Mouse (Mus musculus) midbrain, embryonic 13.5 days (tissue): ENCODE data around the gene Dstyk. TPM values are rescaled to one million over a fixed set of nuclear protein-coding genes. Genes with fewer than 3 reads are reported as not detected.

ENCODE experiments used
- ATAC-seq: fragments of 200-750 bp; cut with Nextera tagmentation; 2 replicates; pipeline ENCODE4 v1.8.0; 2017; ENCODE audit warnings: mild to moderate bottlenecking, moderate TSS enrichment, moderate library complexity
- H3K27ac ChIP-seq: fragments of 300-500 bp; sonication (generic); 2 replicates; pipeline ENCODE4 v1.5.1; 2015; ENCODE audit warnings: inconsistent platforms, mild to moderate bottlenecking, moderate library complexity
- H3K27me3 ChIP-seq: fragments of 300-500 bp; sonication (generic); 2 replicates; pipeline ENCODE4 v1.6.1; 2015; ENCODE audit warnings: mild to moderate bottlenecking, inconsistent platforms
- H3K36me3 ChIP-seq: fragments of 300-500 bp; sonication (generic); 2 replicates; pipeline ENCODE4 v1.6.1; 2015; ENCODE audit warnings: mild to moderate bottlenecking, inconsistent platforms
- H3K4me1 ChIP-seq: fragments of 300-500 bp; sonication (generic); replicated peaks from 2 replicates; pipeline ENCODE4 v1.6.1; 2015; ENCODE audit warnings: inconsistent platforms
- H3K4me2 ChIP-seq: fragments of 300-500 bp; sonication (generic); replicated peaks from 2 replicates; pipeline ENCODE4 v1.6.1; 2015; ENCODE audit warnings: moderate library complexity, mild to moderate bottlenecking, inconsistent platforms
- H3K4me3 ChIP-seq: fragments of 300-500 bp; sonication (generic); replicated peaks from 2 replicates; pipeline ENCODE4 v1.5.1; 2015; ENCODE audit warnings: mild to moderate bottlenecking, inconsistent platforms
- H3K9ac ChIP-seq: fragments of 300-500 bp; sonication (generic); replicated peaks from 2 replicates; pipeline ENCODE4 v1.6.1; 2015; ENCODE audit warnings: mild to moderate bottlenecking, inconsistent platforms
- H3K9me3 ChIP-seq: fragments of 300-500 bp; sonication (generic); 2 replicates; pipeline ENCODE4 v1.6.1; 2016; ENCODE audit warnings: mild to moderate bottlenecking, inconsistent platforms
- WGBS: fragments of 180-500 bp; shearing (Covaris S2); methylation state at CpG from one replicate; pipeline ENCODE4 v1.1.7; 2015; 5-methylcytosine and 5-hydroxymethylcytosine counted together
- polyA plus RNA-seq: library from polyadenylated mRNA; unstranded; fragments of >200 nt; fragmentation: Nextera tagmentation; extraction: Ambion mirVana; gene quantifications from 2 replicates; pipeline ENCODE4 v1.2.1, GENCODE M21; 2015

Gene Dstyk
- polyA plus RNA-seq, 1 experiment from 2014 or later, result 12.9 TPM

DNA sequence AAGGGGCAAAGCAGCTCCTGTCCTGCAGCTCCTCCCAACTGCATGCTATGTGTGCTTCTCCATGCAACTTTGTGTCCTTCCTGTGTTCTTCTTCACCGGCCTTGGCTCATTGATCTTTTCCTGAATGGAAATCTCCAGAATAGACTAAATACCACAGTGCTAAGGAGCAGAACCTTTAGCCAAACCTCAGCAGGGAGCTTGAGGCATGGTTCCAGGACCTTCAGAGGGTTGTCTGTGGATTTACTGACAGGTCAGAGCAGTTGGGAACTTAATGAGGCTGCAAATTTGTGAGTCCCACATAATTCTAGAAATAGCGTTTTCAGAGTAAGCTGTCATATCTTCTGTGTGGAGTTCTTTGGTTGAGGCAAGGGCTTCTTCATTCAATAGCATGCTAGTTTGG lies 83.2 kb downstream of the Dstyk start:
- H3K36me3 ChIP-seq, result peaks cover 85% of the 10 kb centered on the region
- H3K4me3 ChIP-seq, result no peak overlapping the region
- H3K9me3 ChIP-seq, result no peaks in the 10 kb centered on the region
- H3K27me3 ChIP-seq, result no peaks in the 10 kb centered on the region
- H3K4me2 ChIP-seq, result no peak overlapping the region
- no peak overlapping the region for H3K9ac ChIP-seq
- 89% methylated on average over 2 of the region's 2 CpGs for WGBS
- ATAC-seq, result no peak
- no peak overlapping the region for H3K27ac ChIP-seq
- no peaks in the 10 kb centered on the region for H3K4me1 ChIP-seq

DNA sequence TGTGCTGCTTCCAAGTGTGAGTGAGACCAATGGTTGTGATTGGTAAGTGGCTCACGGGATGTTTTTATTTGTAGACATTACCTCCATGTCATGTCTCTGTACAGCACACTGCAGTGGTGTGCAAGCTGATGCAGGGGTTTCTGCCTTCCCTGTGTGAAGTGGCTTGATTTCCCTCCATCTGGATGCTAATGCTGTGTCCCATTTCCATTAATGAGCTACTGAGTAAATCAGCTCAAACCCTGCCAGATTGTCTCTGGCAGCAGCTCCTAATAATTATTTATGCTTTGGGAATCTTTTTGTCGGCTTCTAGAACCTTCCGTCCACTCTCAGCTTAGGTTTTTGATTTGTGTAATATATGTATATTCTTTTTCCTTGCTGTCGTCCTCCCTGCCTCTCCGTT lies 87.8 kb downstream of the Dstyk start:
- Histone ChIP-seq H3K4me3 (no peak overlapping the region), H3K27ac (no peak overlapping the region), H3K4me1 (peaks cover 6% of the 10 kb centered on the region), H3K9ac (no peak overlapping the region), H3K27me3 (no peaks in the 10 kb centered on the region), H3K9me3 (no peaks in the 10 kb centered on the region), H3K4me2 (no peak overlapping the region), H3K36me3 (peaks cover 71% of the 10 kb centered on the region)
- no peak for ATAC-seq
- WGBS, result 86% methylated on average over 5 of the region's 5 CpGs

DNA sequence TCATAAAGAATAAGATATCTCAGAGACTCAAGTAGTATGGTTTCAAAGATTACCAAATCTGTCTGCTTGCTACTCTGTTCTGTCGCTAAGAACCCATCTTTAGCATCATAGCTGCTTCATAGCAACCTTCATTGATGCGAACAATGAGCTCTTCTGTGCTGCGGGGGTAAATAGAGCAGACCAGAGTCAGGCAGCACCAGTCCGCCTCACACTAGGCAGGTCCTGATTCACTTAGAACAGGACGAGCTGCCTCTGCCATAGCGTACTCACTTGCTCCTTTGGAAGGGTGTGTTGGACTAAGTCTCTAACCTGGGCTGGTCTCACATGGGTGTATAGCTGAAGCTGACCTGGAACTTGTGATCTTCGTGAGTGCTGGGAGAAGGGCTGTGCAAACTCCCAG lies 88.7 kb downstream of the Dstyk start, which contains the start of gene Tmem81:
Gene Tmem81 (plus strand): TSS at position 173 of the 400 bp plus-strand sequence.
- no peak for ATAC-seq
- Histone ChIP-seq H3K4me2 (no peak within 1 kb of the TSS), H3K9me3 (no peaks in the 10 kb centered on the region), H3K27me3 (no peaks in the 10 kb centered on the region), H3K4me3 (no peak within 1 kb of the TSS), H3K4me1 (peaks cover 11% of the 10 kb centered on the region), H3K36me3 (peaks cover 63% of the 10 kb centered on the region), H3K27ac (no peak within 1 kb of the TSS), H3K9ac (no peak within 1 kb of the TSS)
- 89% methylated on average over 7 of the region's 7 CpGs for WGBS

DNA sequence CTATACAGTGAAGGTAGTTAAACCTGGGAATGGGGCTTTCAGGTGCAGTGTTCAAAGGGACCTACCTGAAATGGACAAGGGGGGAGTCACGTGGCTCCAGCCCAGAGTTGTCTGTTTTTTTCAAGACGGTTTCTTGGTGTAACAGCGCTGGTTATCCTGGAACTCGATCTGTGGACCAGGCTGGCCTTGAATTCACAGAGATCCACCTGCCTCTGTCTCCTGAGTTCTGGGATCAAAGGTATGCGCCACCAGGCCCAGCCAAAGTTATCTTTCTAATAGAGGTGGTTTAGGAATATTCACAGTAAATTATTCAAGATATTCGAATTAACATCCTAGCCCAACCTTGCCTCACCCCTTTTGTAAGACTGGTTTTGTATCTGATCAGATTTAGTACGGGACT lies 89.3 kb downstream of the Dstyk start:
- no peak overlapping the region for H3K9ac ChIP-seq
- H3K4me3 ChIP-seq, result no peak overlapping the region
- no peaks in the 10 kb centered on the region for H3K9me3 ChIP-seq
- peaks cover 16% of the 10 kb centered on the region for H3K4me1 ChIP-seq
- 93% methylated on average over 7 of the region's 7 CpGs for WGBS
- ATAC-seq, result no peak
- H3K27ac ChIP-seq, result no peak overlapping the region
- H3K27me3 ChIP-seq, result no peaks in the 10 kb centered on the region
- no peak overlapping the region for H3K4me2 ChIP-seq
- H3K36me3 ChIP-seq, result peaks cover 57% of the 10 kb centered on the region

DNA sequence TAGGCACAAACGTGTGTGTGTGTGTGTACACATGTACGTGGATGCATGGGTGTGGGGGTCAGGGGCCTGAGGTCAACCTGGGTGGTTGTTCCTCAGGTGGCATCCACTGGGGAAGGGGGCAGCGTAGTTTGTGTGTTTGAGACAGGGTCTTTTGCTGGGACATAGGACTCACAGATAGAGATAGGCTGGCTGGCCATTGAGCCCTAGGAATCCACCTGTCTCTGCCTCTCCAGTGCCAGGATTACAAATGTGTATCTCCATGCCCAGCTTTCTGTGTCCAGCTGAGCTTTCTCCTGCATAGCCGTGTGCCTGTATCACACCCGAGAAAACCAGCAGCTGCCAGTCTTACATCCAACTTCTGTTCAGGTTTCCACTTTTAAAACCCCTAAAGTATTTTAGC lies 92.4 kb downstream of the Dstyk start:
- Histone ChIP-seq H3K9me3 (no peaks in the 10 kb centered on the region), H3K4me3 (no peak overlapping the region), H3K4me2 (no peak overlapping the region), H3K27me3 (no peaks in the 10 kb centered on the region), H3K36me3 (peaks cover 38% of the 10 kb centered on the region), H3K4me1 (peaks cover 23% of the 10 kb centered on the region), H3K27ac (peak overlapping the region; percentile 32; the same call in 1 of the 2 replicates), H3K9ac (no peak overlapping the region)
- no peak for ATAC-seq
- WGBS, result 86% methylated on average over 5 of the region's 5 CpGs

DNA sequence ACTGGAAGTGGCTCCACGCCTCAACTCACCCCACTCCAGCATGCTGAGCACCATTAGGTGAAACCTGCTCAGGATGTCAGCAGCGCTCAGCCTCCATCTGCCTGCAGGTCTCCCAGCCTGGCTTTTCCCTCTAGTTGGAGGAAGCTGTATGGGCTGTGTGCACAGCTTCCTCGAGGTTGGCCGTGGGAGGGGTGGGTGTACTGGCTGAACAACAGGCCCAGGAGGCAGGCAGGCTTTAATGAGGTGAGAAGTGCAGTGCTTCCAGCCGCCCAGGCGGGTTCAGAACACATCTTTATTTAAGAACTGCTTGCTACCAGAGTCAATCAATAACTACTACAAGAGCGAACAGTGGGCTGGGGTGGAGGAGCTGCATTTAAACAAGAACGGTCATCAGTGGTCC lies 94.2 kb downstream of the Dstyk start:
- WGBS, result 56% methylated on average over 8 of the region's 8 CpGs
- Histone ChIP-seq H3K27ac (peak overlapping the region; percentile 62), H3K36me3 (peaks cover 42% of the 10 kb centered on the region), H3K4me3 (no peak overlapping the region), H3K4me2 (no peak overlapping the region), H3K9ac (0 out of 2 replicates have a peak overlapping the region, but pooled peaks have one; percentile 23), H3K4me1 (peaks cover 23% of the 10 kb centered on the region), H3K27me3 (no peaks in the 10 kb centered on the region), H3K9me3 (no peaks in the 10 kb centered on the region)
- peak; percentile 75 for ATAC-seq

DNA sequence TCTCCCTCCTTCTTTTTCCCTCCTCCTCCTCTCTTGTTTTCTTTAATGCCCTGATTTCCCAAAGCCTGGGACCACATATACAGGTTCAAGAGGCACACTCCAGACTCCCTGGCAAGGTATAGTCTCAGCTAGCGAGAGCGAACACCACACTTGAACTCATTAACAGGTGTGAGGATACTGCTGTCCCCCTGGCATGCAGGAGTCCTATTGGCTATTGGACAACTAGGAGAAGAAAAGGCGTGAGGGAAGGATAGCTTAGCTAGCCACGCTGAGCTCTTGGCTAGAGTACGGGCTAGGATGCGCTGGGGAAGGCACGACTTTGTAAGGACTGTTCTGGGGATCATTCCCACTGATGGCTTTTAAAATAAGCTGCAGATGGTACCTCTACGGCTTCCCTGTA lies 94.8 kb downstream of the Dstyk start:
- Histone ChIP-seq H3K4me1 (peaks cover 23% of the 10 kb centered on the region), H3K4me3 (no peak overlapping the region), H3K36me3 (peaks cover 42% of the 10 kb centered on the region), H3K9ac (peak overlapping the region; percentile 20; the same call in 1 of the 2 replicates), H3K4me2 (no peak overlapping the region), H3K9me3 (no peaks in the 10 kb centered on the region), H3K27ac (no peak overlapping the region; the same call in 1 of the 2 replicates), H3K27me3 (no peaks in the 10 kb centered on the region)
- WGBS, result 76% methylated on average over 8 of the region's 8 CpGs
- no peak for ATAC-seq

DNA sequence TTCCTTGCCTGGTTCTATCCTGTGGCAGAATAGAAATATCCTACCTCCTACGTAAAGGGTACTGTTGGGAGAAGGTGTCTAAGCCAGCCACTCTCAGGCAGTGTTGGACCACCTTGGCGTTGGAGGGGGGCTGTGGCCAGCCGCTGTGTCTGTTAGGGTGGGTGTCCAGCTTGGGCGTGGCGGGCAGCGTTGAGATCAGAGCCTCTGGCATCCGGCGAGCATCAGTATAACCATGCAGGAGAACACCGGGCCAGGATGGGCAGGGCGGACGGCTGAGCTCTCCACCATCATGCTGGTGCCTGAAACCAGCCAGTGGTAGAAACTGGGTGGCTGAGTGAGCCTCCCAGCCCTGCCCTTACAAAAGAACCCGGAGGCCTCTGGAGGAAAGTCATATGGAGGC lies 98.0 kb downstream of the Dstyk start:
- ATAC-seq, result no peak
- 92% methylated on average over 12 of the region's 12 CpGs for WGBS
- H3K36me3 ChIP-seq, result peaks cover 56% of the 10 kb centered on the region

More for the DNA sequence above, 98.0 kb downstream of the Dstyk start:
- Histone ChIP-seq H3K4me1 (peaks cover 16% of the 10 kb centered on the region; the same call in 1 of the 2 replicates), H3K9me3 (no peaks in the 10 kb centered on the region), H3K4me2 (no peak overlapping the region), H3K27ac (0 out of 2 replicates have a peak overlapping the region, but pooled peaks have one; percentile 10), H3K9ac (no peak overlapping the region), H3K4me3 (no peak overlapping the region), H3K27me3 (no peaks in the 10 kb centered on the region)

Other genes with a start within 250 kb of the Dstyk start
- gene Lemd1, start 226.1 kb upstream of the Dstyk start, polyA plus RNA-seq, result 19.5 and 22.5 TPM in 2 replicates
- gene AC124108.1, start 226.1 kb upstream of the Dstyk start, polyA plus RNA-seq, result 5.6 and 6.1 TPM in 2 replicates
- 0.58 and 1.1 TPM in 2 replicates for gene Gm10188, start 187.8 kb upstream of the Dstyk start, polyA plus RNA-seq
- 6.3 and 6.7 TPM in 2 replicates for gene Klhdc8a, start 118.9 kb upstream of the Dstyk start, polyA plus RNA-seq
- gene Nuak2, start 101.4 kb upstream of the Dstyk start, polyA plus RNA-seq, result 53.5 and 56.3 TPM in 2 replicates
- 21.0 and 26.1 TPM in 2 replicates for gene Tmcc2, start 26.3 kb upstream of the Dstyk start, polyA plus RNA-seq
- gene Rbbp5, start 59.8 kb downstream of the Dstyk start, polyA plus RNA-seq, result 52.9 and 55.1 TPM in 2 replicates
- 1.3 TPM in 2 replicates for gene Tmem81, start 88.7 kb downstream of the Dstyk start, polyA plus RNA-seq
- gene Cntn2, start 125.7 kb downstream of the Dstyk start, polyA plus RNA-seq, result 63.2 and 90.2 TPM in 2 replicates